Mouse (Mus musculus) left cerebral cortex, postnatal 4 days (tissue): ENCODE measurements around the gene Samsn1. TPM values are rescaled to one million over a fixed set of nuclear protein-coding genes. Genes with fewer than 3 reads are reported as not detected.

Experiments
- DNase-seq: peaks from one replicate; pipeline ENCODE4 v3.0.0-alpha.2; 2022
- intact Hi-C: fragments of 180-260 bp; cut with DNase I; formaldehyde crosslinking; loops from one replicate; pipeline ENCODE4 v1.15.1; 2025
- total RNA-seq, 2 experiments: library from RNA; stranded (reverse); gene quantifications; 2 replicates each; pipeline ENCODE4 v1.2.3; 2021

Samsn1 gene
- total RNA-seq, 2 experiments from 2014 or later: 1.1 to 1.2 TPM

DNA sequence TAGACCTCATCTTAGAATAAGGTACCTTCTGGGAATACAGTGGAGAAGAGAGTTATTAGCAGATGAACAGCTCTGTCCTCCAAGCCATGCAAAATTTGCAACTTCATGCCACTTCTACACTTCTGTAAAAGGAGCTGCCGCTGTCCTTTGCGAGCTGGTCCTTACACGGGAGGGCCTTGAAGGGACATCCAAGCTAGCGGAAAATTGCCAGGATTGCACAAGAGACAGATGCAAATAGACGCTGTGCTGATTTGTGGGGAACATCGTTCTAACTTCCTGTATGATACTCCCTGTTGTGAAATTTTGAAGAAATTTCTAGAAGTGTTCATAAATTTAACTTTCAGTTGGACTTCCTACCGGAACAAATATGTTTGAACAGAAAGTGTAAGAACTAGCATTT is 61.0 kb downstream of the Samsn1 start:
- DNase-seq: no peak
- intact Hi-C loops: no loop called here

DNA sequence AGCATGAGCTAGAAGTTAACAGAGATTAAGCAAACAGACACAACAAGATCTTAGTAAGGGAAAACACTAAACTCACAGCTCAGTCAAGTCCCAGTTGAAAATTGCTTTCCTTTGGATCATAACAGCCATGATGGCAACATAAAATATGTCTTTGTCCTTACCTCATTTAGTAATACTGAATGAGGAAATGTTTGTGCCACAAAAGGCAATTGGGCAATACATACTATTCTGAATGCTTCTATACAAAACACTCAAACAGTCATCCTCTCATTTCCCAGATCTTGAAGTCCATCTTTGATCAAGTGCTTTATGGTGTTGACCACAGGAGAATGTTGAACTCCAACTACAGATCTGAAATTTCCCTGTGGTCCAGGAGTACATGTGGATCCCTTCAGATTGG is 88.7 kb downstream of the Samsn1 start:
- no peak for DNase-seq
- intact Hi-C loops: no loop called here

DNA sequence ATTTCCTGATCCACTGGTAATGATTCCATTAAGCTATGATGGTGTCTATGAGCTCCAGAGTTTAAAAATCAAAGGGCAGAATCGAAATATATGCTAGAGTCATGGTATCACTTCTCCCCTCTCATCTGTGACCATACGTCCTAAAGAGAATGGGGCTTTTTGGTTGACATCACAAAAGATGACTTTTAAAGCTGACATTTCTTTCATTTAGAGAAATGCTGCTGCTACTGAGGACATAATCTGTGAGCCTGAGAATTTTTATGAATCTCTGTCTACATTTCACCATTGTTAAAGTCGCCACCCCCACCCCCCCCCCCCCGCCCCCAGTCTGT is 91.9 kb downstream of the Samsn1 start:
- no peak for DNase-seq
- intact Hi-C loops: no loop called here

DNA sequence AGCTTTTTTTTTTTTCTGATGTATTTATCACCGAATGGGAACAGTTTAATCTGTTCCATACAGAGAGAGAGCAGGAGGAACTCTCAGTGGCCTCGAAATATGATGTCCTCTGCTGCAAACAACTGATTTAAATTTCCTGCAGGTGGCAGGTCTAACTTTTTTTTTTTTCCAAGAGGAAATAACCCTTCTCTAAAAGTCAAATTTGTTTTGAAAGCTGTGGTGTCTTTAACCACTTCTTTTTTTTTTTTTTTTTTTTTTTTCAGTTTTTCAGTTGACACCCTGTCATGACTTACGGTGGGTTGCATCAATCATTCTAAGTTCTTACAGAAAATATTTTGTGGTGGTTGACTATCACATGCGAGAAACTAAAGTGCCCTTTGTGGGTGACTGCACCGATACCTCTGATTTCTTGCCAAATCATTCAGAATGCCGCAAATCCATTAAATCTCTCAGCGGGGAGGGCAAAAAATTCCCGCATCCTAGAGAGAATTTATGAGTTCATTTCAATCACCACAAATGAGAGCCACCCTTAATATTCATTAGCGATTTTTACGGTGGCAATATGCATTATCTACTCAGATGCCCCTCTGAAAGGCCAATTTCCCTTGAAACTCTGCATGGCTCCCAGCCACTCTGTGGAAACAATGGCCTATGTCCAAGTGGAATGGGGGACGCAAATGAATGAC is 92.4 kb downstream of the Samsn1 start:
- intact Hi-C loops: no loop called here
- DNase-seq: peak; percentile 37

DNA sequence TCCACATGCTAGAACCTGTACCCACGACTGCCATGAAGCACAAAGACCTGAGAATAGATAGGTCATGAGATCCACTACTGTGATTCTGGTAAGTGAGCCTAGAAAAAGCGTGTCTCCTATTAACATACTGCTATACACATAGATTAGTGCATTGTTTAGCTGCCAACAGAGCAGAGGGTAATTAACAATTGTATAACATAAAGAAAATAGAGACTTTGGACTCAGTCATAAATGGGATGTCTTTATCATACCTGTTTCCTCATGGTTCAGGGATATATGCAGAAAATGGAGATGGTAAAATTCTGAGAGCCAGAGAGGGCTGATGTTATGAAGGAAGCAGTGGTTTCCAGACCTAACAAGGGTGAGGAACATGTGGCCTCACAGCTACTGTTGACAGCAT is 95.6 kb downstream of the Samsn1 start:
- no peak for DNase-seq
- intact Hi-C loops: no loop called here

DNA sequence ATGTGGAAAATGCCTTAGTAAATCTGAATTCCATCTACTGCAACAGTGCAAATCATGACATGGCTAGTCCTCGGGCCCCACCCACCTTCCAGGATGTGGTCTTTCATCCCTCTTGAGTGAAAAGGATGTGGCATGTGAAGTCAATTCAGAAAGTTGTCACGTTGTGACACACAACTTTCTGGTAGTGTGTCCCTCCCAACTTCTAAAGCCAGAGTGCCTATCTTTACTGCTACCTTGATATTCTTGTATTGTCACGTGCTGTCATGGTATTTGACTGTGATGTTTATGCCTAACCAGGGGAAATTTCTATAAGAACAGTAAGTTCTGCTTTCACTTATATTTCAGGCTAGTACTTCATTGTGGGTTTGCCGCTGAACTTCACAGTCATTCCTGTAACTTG is 101.2 kb downstream of the Samsn1 start:
- no peak for DNase-seq
- intact Hi-C loops: no loop called here

DNA sequence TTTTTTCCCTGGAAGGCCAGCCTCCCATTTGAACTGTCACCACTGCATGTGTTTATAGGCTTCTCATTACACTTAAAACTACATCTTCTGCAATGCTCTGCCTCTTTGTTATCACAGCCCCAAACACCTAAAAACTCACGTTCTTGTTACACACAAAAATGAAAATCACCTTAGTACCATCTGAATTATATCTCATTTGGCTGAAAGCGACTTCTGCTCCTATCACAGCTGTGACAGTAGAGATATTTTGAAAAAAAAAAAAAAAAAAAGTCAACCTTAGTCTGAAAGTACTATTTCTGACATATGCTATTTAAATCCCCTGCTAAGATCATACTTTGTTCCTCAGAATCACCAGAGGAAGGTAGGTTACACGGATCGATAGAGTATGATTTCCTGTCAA is 102.8 kb downstream of the Samsn1 start:
- no peak for DNase-seq
- intact Hi-C loops: no loop called here

DNA sequence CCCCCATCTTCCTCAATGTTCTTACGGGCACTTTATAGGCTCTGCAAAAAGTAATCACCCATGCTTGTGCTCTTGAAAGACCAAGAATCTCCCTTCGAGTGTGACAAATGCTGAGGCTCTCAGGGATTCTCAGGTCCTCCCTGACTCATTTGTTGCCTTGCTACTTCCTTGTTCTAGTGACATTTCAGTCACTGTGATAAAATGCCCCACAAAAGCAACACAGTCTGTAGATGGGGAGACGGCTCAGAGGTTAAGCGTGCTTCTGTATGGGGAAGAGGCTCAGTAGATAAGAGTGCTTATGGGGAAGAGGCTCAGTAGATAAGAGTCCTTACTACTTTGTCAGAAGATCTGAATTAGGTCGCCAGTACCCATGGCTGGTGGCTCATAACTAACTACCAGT is 104.4 kb downstream of the Samsn1 start:
- intact Hi-C loops: no loop called here

DNA sequence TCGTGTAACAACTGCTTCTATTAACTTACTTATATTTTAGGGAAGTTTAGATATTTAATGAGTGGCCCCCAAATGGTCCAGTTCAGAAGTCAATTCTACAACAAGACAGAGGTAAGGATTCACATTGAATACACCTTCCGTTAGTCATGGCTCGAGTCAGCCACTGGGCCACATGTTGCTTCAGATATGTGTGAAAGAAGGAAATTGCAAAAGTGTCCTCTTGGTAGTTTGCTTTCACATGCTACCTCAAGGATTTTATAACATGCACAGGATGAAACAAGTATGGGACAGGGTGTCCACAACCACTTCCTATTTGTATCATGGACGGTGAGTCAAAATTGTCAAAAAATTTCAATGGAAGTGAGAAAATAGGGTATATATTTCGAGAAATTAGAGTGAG is 110.0 kb downstream of the Samsn1 start:
- intact Hi-C loops: no loop called here
- no peak for DNase-seq

More for the DNA sequence above, 104.4 kb downstream of the Samsn1 start:
- no peak for DNase-seq

DNA sequence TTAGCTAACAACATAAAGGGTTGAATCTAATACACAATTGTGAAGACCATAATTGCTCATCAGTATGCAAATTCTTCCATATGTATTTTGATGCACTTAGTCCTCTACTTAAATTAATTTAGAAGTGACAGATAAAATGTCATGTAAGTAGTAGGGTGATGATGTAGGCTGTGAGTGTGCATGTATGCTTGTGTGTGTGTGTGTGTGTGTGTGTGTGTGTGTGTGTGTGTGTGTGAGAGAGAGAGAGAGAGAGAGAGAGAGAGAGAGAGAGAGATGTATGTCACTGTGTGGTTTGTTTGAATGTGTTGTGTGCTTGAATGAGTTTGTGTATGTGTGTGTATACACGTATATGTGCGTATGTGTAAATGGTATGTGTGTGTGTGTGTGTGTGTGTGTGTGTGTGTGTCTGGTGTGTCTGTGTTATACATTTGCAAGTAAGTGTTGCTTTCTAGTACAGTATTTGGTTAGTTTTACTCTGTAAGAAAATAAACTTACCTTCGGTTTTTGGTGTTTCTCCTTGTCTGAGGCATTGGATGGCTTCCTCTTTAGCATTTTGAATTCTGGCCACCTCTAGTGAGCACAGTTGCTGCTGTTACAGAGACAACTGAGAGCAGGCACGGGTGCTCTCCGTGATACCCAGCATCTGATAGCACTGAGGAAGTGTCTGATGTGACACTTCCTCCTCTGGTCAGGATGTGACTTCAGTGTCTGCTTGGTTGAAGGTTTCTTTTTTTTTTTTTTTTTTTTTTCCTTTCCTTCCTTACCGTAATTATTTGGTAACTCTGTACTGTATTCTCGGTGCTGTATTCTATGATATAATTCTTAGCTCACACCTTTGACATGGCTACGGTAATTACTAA is 113.2 kb downstream of the Samsn1 start:
- DNase-seq: no peak
- intact Hi-C loops: no loop called here

DNA sequence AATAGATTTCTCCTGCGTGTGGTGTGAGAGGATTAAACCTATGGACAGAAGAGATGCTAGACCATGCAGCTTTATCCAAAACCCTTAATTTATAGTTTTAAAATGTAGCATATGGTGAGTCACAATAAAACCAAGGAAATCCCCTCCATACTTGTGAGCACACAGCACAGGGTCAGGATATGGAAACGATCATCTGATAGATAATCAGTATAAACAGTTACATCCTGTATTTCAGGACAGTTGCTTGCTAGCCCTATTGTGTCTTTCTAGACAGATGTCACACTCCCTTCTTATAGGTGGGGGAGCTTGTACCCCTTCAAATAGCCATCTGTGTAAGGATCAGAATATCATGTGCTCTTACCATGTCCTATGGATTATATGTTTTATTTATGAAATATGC is 115.3 kb downstream of the Samsn1 start:
- no peak for DNase-seq
- intact Hi-C loops: no loop called here

DNA sequence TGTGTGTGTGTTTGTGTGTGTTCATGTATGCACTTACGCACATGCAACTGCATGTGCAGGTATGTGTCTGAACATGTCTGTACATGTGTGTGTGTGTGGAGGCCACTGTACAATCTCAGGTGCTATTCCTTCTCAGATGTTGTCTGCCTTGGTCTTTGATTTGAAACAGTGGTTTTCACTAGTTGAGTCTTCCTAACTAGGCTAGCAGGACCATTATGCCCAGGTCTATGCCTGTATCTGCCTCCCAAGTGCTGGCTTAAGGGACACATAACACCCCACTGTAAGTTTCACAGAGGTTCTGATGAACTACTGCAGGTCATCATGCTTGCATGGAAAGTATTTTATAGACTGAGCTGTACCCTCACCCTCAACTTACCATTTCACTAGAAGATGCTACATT is 115.8 kb downstream of the Samsn1 start:
- intact Hi-C loops: no loop called here
- no peak for DNase-seq

DNA sequence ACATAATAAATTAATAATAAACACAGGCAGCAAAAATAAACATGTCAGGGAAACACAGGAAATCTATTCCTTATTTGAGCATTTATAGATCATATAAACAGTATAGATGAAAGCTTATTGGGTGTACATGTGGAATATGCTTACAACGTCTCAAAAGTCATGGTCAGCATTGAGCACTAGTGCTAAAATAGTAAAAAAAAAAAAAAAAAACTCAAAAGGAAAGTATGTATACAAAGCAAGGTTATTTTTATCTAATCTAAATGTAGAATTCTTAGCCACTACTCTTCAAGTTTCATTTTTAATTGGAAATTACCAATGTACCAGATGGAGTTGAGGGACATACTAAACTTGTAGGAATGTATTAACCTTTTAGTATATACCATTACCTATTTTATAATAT is 116.8 kb downstream of the Samsn1 start:
- intact Hi-C loops: no loop called here
- DNase-seq: no peak

DNA sequence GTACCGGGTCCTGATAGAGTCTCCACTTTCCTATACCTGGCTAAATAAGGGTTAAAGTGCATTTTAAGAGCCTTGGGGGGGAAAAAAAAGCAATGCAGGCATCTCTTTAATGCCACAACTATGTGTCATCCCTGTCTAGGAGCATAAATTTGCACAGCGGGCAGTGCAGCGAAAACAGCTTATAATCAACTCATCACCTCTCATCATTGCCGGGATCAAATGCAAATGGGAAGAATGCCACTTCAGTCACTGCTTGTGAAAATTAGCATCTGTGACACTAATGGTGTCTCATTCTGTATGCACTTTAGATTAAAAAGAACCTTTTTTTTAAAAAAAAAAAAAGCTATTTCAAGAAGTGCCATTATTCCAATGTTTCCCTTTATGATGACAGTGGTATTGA is 118.0 kb downstream of the Samsn1 start:
- intact Hi-C loops: no loop called here

DNA sequence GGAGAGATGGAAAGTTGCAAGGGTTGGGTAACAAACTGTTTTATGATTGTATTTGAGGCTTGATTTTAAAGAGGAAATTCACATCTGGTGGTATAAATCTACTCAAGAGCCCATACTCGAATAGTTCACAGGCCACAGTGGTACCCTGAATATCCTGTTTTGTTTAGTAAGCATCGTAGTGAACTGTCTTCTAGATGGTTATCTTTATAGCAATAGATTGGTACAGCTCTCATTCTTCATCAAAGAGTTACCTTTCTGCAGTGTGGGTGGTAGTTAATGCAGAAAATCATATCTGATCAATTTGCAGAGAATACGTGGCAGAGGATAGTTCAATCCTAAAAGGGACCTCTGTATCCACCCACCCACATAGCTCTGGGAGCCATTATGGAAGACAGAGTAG is 119.1 kb downstream of the Samsn1 start:
- intact Hi-C loops: no loop called here
- DNase-seq: no peak

More for the DNA sequence above, 118.0 kb downstream of the Samsn1 start:
- no peak for DNase-seq

DNA sequence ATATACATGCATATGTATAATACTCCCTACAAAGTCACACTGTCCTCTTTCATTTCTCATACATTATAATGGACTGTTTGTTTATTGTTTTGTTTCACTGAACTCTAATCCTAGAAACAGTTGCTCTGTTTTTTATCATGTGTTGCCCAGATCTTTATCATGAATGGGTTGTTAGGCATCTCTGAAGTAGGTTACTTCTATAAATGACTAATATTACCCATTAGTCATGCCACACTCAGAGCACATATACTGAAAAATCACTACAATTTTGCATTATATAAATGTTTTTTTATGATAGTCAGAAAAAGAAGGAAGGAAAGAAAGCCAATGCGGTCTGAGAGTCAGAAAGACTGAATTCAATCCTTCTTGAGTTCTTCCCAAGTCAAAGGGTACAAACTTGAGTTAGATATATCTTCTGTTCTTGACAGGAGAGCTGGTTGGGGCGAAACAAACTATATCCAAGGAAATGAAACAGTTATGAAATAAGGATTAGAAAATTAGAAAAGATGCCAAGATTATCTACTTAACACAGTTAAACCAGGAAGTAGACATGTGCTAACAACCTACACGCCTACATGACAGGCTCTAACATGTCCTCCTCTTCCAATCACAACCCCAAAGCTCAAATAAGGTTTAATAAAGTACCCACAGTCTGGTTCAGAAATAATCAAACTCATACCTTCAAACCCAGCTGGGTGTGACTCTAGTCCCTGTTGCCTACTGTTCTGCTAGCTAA is 122.0 kb downstream of the Samsn1 start:
- DNase-seq: no peak
- intact Hi-C loops: no loop called here

DNA sequence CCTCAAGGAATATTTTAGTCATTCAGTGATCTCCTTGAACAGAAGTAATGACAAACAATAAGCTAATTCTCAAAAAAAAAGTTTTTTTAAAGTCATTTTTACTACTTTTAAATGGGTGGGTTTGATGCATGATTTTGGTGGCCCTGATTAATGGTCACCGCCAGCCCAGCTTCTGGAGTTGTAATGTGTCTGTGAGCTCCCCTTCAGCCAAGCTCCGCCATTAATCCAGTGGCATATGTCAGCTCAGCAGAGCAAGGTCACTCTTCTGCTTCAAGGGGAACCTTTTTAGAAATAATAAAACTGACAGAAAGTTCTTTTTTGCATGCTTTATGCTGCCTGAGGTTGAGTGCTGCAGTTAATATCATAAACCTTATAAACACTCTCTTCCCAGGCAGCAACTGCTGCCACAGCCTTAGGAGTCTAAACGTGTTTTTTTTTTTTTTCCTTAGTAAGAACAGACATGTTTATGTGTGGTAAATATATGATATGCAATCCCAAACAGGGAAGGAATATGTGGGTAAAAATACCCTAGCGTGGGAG is 124.2 kb downstream of the Samsn1 start:
- no peak for DNase-seq

DNA sequence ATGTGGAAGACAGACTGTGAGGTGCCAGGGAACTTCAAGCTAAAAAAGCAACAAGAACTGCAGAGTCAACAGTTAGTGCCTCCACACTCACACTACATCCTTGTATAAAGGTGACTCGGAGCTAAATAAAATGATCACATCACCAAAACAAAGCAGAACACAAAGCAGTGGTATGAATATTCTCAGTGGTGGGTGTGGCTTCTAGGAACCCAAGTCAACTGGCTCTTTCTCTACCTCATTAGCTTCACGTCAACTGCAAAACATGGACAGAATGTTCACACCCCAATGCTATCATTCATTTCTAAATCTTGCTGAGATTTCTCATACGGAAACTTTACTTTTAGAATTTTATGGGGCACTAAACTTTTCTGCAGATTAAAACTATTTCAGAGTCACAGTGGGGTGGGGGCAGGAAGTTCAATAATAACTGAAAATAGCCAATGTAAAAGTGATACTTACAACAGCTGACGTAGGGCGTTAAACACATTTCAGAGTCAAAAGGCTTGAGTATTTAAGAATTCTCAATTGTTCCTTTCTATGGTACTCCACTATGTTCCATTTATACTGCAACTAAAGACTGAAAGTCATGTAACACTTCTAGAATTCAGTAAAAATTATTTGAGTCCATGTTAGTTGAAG is 127.7 kb downstream of the Samsn1 start:
- intact Hi-C loops: no loop called here
- no peak for DNase-seq

More for the DNA sequence above, 124.2 kb downstream of the Samsn1 start:
- intact Hi-C loops: no loop called here

DNA sequence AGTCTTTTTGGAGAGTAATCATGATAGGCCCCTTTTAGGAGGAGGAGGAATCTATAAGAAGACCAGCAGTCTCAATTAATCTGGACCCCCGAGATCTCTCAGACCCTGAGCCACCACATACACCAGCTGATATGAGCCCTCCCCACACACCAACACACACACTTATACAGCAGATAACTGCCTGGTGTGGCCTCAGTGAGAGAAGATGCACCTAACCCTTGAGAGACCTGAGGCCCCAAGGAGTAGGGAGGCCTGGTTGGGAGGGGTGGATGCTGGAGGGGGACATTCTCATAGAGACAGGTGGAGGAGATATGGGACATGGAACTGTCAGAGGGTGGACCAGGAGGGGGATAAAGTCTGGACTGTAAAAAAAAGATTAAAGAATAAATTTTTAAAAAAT is 128.6 kb downstream of the Samsn1 start:
- DNase-seq: no peak
- intact Hi-C loops: no loop called here

DNA sequence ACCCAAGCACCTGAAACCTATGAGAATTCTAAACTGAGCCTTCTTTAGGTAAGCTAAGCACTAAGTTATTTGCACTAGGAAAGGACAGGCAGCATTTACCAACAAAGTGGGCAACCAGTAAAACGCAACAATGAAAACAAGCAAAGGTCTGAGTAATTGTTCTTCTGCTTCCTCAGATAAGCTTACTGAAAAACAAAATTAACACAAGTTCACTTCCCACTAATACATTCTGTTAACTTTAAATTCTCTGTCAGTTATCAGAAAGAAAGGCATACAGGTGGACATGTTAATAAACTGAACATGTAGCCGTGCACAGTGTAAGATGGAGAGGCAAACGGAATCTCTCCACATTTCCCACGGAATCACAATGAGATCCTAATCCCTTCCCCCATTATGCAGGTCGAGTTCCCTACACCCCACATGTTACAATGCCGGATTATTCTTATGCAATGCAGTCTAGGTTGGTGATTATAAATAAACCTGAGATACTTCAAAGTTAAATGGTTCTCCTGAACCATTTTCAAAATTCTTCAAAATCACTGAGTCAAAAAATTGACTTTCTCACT is 132.9 kb downstream of the Samsn1 start:
- intact Hi-C loops: no loop called here

DNA sequence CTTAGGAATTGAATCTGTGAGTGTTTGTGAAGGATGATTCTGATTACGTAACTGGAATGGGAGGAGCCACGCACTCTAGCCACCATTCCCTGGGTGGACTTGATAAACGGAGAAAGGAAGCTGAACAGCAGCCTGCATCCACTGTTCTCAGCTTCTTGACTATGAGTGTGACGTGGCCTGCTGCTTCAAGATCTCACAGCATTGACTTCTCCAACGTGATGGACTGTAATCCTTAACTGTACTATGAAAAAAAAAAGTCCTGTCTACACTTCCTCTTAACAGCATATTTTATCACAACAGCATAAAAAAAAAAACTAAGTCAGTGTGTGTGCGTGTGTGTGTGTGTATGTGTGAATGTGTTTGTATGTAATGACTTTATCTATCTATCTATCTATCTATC is 134.9 kb downstream of the Samsn1 start:
- no peak for DNase-seq
- intact Hi-C loops: no loop called here

More for the DNA sequence above, 132.9 kb downstream of the Samsn1 start:
- DNase-seq: no peak
